Mouse (Mus musculus) embryonic fibroblast, embryonic 13.5 days (primary cell): ENCODE data around the gene Nudcd2.

ENCODE experiments used
- CTCF ChIP-seq: IDR thresholded peaks from 2 replicates; pipeline ENCODE4 v1.5.1; 2011; ENCODE audit warnings: mild to moderate bottlenecking, control low read depth, low read length, moderate library complexity, borderline replicate concordance; ENCODE audit not compliant: insufficient read depth
- POLR2A ChIP-seq: IDR thresholded peaks from 2 replicates; pipeline ENCODE4 v1.6.1; 2011; ENCODE audit warnings: low read depth, mild to moderate bottlenecking, control low read depth, low read length, moderate library complexity

DNA sequence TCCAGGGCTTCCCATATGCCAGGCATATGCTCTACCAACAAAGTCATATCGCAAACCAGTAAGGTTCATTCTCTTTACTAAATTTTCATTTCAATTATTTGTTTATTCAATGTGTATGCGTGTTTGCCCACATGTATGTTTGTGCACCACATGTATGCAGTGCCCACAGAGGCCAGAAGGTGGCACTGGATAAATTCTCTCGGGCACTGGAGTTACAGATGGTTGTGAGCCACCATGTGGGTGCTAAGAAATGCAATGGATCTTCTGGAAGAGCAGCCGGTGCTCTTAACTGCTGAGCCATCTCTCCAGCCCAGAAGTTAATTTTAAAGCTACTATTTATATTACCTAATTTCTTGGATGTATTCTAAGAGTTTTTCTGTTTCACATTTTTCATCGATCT, 17.9 kb upstream of the Nudcd2 start:
- TF ChIP-seq POLR2A (no peak), CTCF (no peak)
